Mouse (Mus musculus) brain, embryonic 14.5 days (tissue): ENCODE data around the gene Six4. TPM values are rescaled to one million over a fixed set of nuclear protein-coding genes. Genes with fewer than 3 reads are reported as not detected.
A peak's percentile ranks its signal among the peaks of the same experiment; 100 is the strongest.
"Not testable (repeated sequence)": the region's sequence is repeated elsewhere in the genome, so short reads cannot be mapped to it uniquely, and the experiment has no call there.

Experiments
- DNase-seq: peaks from one replicate; pipeline ENCODE4 v3.0.0-alpha.2; 2011; ENCODE audit warnings: low read depth
- CTCF ChIP-seq: fragments of 200-500 bp; IDR thresholded peaks from 2 replicates; pipeline ENCODE4 v1.5.1; 2012; ENCODE audit warnings: inconsistent platforms, mild to moderate bottlenecking, moderate library complexity, borderline replicate concordance; ENCODE audit not compliant: insufficient read depth, insufficient read length; ENCODE audit errors: extremely low read depth
- POLR2A ChIP-seq: fragments of 200-500 bp; IDR thresholded peaks from 2 replicates; pipeline ENCODE4 v1.6.1; 2012; ENCODE audit warnings: mild to moderate bottlenecking, inconsistent platforms, borderline replicate concordance; ENCODE audit not compliant: poor library complexity, insufficient read depth, insufficient read length, severe bottlenecking; ENCODE audit errors: extremely low read depth
- polyA plus RNA-seq: library from polyadenylated mRNA; depleted of rRNA; stranded (reverse); fragments of >200 nt; gene quantifications from 2 replicates; pipeline ENCODE4 v1.2.3, GENCODE M21; 2012; rRNA removed

The Six4 gene
- polyA plus RNA-seq: 0.74 and 0.75 TPM in 2 replicates

GRCm38 (mm10) chr12:73113196-73113595, at the start of gene Six4:
Gene Six4, minus strand, starts transcription at chr12:73113456.
- DNase-seq: peak; percentile 85
- TF ChIP-seq POLR2A: no peak

GRCm38 (mm10) chr12:73162408-73163181, 49.3 kb upstream of the Six4 start:
- DNase-seq: peak; percentile 40
- TF ChIP-seq CTCF (no peak), POLR2A (no peak)

- TF ChIP-seq CTCF (no peak), POLR2A (no peak)
- peak; percentile 52 for DNase-seq
These were observed 47.1 kb upstream of the Six4 start for GRCm38 (mm10) chr12:73160341-73160740.

- DNase-seq: no peak
- TF ChIP-seq CTCF: no peak
- TF ChIP-seq POLR2A: no peak
These were observed 40.9 kb upstream of the Six4 start for GRCm38 (mm10) chr12:73154150-73154549.

- DNase-seq: not testable (repeated sequence)
These were observed 37.8 kb upstream of the Six4 start for GRCm38 (mm10) chr12:73151038-73151437.

- TF ChIP-seq CTCF (no peak), POLR2A (no peak)
- no peak for DNase-seq
These were observed 34.0 kb upstream of the Six4 start for GRCm38 (mm10) chr12:73147236-73147635.

- TF ChIP-seq CTCF (no peak), POLR2A (no peak)
- DNase-seq: no peak
These were observed 27.5 kb upstream of the Six4 start for GRCm38 (mm10) chr12:73140732-73141131.

GRCm38 (mm10) chr12:73125250-73125649, 12.0 kb upstream of the Six4 start:
- TF ChIP-seq CTCF (no peak), POLR2A (no peak)
- DNase-seq: no peak

- DNase-seq: peak; percentile 92
- TF ChIP-seq CTCF (no peak), POLR2A (peak; percentile 18; the same call in 1 of the 2 replicates)
These were observed 10.1 kb upstream of the Six4 start, which contains the start of gene Mnat1 for GRCm38 (mm10) chr12:73123093-73124041. Gene Mnat1, plus strand, starts transcription at chr12:73123717.

GRCm38 (mm10) chr12:73112326-73113087, 749 bp downstream of the Six4 start:
- TF ChIP-seq POLR2A (0 out of 2 replicates have a peak, but pooled peaks have one; percentile 8), CTCF (no peak)
- DNase-seq: peak; percentile 73
